Mouse (Mus musculus) gastrocnemius, postnatal 14 days (tissue): ENCODE data around the gene Mrpl51. TPM values are rescaled to one million over a fixed set of nuclear protein-coding genes. Genes with fewer than 3 reads are reported as not detected.

ENCODE experiments used
- DNase-seq: peaks from one replicate; pipeline ENCODE4 v3.0.0; 2021; ENCODE audit warnings: mixed read lengths
- intact Hi-C: fragments of 180-260 bp; cut with DNase I; formaldehyde crosslinking; loops from one replicate; pipeline ENCODE4 v1.15.1; 2025; ENCODE audit warnings: low total_unique reads
- total RNA-seq, 2 experiments: library from RNA; stranded (reverse); gene quantifications; 2 replicates each; pipeline ENCODE4 v1.2.3; 2021

Mrpl51 gene
- total RNA-seq, 2 experiments from 2014 or later = 214 to 227 TPM

DNA sequence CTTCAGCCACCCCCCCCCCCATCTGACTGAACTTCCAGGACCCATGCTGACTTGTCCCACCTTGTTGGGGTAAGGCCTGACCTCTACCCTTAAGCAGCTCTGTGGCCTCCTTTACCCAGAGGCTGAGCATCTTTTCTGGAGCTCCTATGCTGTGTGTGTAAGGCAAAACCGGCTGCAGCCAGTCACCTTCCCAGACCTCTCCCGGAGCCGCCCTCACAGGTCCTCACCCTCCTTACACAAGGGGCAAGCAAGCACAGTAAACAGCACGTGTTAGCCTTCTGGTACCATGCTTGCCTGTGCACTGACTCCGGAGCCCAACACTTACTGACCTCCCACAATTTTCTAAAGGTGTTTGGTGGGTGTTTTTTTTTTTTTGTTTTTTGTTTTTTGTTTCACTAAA is 16.1 kb upstream of the Mrpl51 start:
- intact Hi-C loops = no loop called here
- no peak for DNase-seq

- DNase-seq = no peak
- intact Hi-C loops = no loop called here
These were observed 12.0 kb upstream of the Mrpl51 start for GRCm38 (mm10) chr6:125179601-125180000.

DNA sequence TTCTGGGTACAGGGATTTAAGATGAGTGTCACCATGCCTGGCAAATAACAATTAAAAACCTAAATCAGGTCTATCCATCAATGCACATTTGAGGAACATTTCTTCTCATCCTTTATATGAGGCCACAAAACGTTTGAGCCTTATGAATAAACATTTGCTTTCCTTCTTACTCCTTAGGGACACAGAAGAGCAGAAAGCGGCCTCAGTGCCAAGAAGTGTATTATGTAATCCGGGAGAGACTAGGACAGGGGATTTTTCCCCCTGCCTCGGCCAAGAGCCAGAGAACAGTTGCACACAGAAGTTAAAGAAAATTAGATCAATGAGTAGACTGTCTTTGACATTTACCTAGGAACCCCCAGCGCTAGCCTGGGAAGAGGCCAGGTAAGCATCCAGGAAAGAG is 9.5 kb upstream of the Mrpl51 start:
- no peak for DNase-seq
- intact Hi-C loops = no loop called here

GRCm38 (mm10) chr6:125186203-125186602 is 5.4 kb upstream of the Mrpl51 start:
- intact Hi-C loops = no loop called here
- no peak for DNase-seq

- no peak for DNase-seq
- intact Hi-C loops = no loop called here
These were observed 785 bp upstream of the Mrpl51 start for GRCm38 (mm10) chr6:125190816-125191215.

DNA sequence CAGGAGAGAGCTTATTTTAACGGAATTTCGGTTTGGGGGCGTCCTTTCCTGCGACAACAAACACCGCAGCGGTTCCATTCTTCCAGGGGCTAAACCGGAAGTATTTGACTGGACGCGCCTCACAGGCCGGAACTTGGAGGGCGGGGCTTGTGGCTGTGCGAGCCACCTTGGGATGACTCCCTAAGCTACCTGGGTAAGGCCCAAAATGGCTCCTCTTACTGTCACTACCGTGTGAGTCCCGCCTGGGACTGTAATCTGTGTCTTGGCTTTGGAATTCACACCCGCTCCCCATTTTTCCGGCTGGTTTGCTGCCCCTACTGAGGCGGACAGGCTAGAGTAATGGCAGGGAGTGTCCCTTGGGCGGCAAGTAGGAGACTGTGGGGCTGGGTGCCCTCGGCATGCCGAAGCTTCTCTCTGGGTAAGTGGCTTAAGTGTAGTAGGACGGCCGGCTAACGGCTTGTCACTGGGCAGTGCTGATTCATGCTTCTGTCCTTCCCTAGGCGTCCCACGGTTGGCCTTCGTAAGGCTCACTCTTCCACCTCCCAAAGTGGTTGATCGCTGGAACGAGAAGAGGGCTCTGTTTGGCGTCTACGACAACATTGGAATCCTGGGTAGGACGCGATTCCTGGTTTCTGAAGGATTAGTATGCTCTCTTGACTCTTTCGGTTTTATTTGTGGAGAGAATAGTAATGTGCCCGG is 564 bp downstream of the Mrpl51 start:
- intact Hi-C loops = no loop called here

DNA sequence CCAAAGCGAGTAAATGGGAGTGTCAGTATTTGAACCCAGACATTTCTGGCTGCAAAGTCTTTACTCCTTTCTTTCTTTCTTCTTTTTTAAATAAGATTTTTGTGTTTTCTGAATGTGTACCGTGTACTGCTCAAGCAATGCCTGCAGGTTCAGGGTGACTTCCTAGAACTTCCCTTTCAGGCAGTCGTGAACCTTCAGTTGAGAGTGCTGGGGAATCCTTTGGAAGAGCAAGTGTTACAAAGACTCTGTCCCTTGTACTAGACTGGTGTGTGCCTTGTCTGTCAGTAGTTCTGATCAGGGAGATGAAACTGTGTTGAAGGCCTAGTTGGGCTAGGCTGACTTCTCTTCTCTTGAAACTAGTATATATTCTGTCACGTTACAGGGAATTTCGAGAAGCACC is 1.2 kb downstream of the Mrpl51 start:
- intact Hi-C loops = no loop called here
- no peak for DNase-seq

More for the DNA sequence above, 564 bp downstream of the Mrpl51 start:
- DNase-seq = peak; percentile 93

- no peak for DNase-seq
- intact Hi-C loops = no loop called here
These were observed 1.8 kb downstream of the Mrpl51 start for GRCm38 (mm10) chr6:125193390-125193789.

DNA sequence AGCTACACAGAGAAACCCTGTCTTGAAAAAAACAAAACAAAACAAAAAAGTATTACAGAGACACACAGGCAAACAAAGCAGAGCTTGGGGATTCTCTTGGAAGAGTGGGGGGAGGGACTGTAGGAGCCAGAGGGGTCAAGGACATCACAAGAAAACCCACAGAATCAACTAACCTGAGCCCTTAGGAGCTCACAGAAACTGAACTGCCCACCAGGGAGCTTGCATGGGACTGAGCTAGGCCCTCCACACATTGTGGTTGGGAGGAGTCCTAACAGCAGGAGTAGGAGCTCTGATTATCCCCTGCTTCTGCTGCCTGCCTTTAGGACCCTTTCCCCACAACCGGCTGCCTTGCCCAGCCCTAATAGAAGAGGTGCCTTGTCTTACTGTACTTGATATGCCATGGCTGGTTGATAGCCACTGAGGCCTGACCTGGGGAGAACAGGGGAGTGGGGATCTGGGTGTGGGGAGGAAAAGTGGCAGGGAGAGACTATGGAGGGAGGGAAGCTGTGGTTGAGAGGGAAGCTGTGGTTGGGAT is 4.0 kb downstream of the Mrpl51 start:
- DNase-seq = no peak
- intact Hi-C loops = no loop called here

DNA sequence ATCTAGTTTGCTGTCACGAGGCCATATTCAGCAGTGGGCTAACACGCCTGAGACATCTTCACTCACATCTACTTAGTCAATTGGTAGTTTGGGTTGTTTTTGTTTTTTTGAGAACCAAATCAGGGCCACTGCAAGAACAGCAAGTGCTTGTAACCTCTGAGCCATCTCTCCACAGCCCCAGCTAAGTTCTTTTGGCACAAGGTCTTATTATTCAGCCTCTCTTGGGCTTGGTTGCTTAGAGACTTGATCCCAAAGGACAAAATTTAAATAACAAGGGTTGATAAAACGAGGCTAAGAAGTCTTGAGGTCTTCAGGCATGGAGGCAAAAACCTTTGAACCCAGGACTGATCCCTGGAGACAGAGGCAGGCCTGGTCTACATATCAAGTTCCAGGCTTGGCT is 4.7 kb downstream of the Mrpl51 start:
- DNase-seq = no peak
- intact Hi-C loops = no loop called here

DNA sequence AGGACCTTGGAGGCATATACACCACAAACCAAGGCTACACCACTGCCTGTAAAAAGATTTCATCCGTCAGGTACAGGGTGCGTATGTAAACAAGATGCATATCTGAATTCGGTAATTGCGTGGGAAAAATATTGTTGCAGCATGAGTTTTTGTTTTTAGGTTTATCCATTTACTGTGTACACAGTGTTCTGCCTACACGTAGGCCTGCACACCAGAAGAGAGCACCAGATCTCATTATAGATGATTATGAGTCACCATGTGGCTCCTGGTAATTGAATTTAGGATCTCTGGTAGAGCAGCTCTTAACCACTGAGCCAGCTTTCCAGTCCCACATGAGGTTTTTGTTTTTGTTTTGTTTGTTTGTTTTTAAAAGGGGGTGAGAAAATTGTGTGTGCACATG is 5.6 kb downstream of the Mrpl51 start:
- no peak for DNase-seq
- intact Hi-C loops = no loop called here

DNA sequence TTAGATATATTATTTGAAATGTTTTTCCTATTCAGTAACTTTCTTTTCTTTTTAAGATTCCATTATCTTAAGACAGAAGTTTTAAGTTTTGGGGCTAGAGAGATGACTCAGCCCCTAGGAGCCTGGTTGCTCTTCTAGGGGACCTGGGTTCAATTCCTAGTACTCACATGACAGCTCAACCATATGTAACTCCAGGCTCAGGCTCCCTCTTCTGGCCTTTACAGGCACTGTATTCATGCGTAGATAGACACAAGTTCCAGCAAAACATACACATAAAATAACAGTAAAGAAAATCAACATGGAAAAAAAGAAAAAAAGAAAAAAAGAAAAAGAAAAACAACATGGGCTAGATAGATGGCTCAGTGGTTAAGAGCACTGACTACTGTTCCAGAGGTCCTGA is 18.8 kb downstream of the Mrpl51 start:
- intact Hi-C loops = loop anchor here (10.0 kb wide), 1 partner anchor 154 kb away; no protein-coding TSS in a partner anchor
- no peak for DNase-seq

- no peak for DNase-seq
- intact Hi-C loops = loop anchor here (10.0 kb wide), 1 partner anchor 152 kb away; no protein-coding TSS in a partner anchor
These were observed 21.0 kb downstream of the Mrpl51 start for GRCm38 (mm10) chr6:125212621-125213020.

DNA sequence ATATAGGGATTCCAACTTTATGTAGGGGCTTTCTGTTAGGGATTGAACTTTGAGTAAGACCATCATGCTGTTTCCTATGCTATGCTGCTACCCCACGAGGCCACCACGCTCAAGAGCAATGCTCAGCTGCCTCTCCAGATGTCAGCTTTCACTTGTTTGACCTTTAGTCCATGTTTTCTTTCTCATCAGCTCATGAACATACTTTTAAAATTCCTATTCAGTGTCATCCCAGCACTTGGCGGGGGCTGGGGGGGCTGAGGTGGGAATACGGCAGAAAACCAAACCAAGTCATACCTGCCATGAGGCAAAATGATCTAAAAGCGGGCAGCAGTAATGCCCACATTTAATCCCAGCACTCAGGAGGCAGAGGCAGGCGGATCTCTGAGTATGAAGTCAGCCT is 21.5 kb downstream of the Mrpl51 start:
- intact Hi-C loops = loop anchor here (10.0 kb wide), 1 partner anchor 152 kb away; no protein-coding TSS in a partner anchor
- no peak for DNase-seq

DNA sequence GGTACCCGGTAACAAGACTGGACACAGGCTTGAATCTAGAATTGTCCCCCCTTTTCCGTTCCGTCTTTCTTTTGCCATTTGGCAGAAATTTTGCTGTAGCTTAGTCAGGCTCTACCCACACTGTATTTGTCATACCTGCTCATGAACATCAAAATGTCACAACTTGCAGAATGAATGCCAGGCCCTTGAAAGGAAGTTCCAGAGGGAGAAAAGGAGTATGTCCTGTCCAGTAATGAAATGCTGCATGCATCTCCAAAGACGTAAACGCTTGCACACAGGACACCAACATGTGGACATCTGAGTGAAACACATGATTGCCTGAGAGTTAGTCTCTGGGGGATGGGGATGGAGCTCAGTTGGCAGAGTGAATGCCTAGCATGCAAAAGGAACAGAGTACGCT is 22.1 kb downstream of the Mrpl51 start:
- intact Hi-C loops = loop anchor here (10.0 kb wide), 1 partner anchor 151 kb away; no protein-coding TSS in a partner anchor
- DNase-seq = no peak

GRCm38 (mm10) chr6:125215148-125215954 is 23.8 kb downstream of the Mrpl51 start, which contains the start of gene Vamp1:
Gene Vamp1, plus strand, starts transcription at chr6:125215551.
- intact Hi-C loops = loop anchor here (10.0 kb wide), 1 partner anchor 149 kb away; no protein-coding TSS in a partner anchor
- DNase-seq = peak; percentile 88

GRCm38 (mm10) chr6:125216898-125217297 is 25.3 kb downstream of the Mrpl51 start:
- DNase-seq = no peak
- intact Hi-C loops = loop anchor here (10.0 kb wide), 1 partner anchor 148 kb away; no protein-coding TSS in a partner anchor

DNA sequence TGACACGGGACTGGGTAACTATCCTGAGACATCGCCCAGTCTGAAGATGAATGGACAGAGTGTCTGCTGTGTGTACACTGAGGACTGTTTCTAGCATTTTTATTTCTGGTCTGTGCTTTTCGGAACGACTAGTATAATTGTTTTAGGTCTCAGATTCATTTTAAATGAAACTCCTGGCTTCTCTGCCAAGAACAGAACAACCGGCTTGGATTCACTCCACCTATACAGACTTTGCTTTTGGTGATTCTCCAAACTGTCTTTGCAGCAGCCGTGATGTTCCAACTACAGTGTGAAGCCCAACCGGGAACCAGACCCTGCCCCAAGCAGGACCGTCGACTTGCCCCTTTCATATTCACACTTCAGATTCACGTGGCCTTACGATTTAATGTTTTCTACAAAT is 26.3 kb downstream of the Mrpl51 start:
- intact Hi-C loops = loop anchor here (10.0 kb wide), 1 partner anchor 147 kb away; no protein-coding TSS in a partner anchor
- DNase-seq = no peak

DNA sequence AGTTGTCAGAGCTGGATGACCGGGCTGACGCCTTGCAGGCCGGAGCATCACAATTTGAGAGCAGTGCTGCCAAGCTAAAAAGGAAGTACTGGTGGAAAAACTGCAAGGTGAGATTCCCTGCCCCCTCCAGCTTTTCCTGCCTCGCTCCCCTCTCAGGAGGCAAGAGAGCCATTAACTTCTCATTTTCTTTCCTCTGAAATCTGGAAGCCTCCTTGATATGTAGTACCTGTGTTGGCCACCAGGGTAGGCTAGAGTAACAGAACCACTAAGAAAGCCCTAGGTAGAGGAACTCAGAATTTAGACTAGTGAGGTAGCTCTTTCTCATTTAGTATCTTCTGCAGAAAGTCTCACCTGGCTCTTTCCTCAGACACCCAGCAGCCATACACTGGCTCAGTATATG is 27.4 kb downstream of the Mrpl51 start:
- intact Hi-C loops = loop anchor here (10.0 kb wide), 1 partner anchor 146 kb away; no protein-coding TSS in a partner anchor
- peak; percentile 39 for DNase-seq

- intact Hi-C loops = loop anchor here (5.0 kb wide), 1 partner anchor 46 kb away; no protein-coding TSS in a partner anchor
- no peak for DNase-seq
These were observed 29.6 kb downstream of the Mrpl51 start for GRCm38 (mm10) chr6:125221115-125221745.
